Mouse (Mus musculus) heart, adult 2 months (tissue): ENCODE data around the gene Relt. TPM values are rescaled to one million over a fixed set of nuclear protein-coding genes. Genes with fewer than 3 reads are reported as not detected.

Source experiments
- DNase-seq, 2 experiments: peaks; one replicate each; pipeline ENCODE4 v3.0.0; 2021
- H3K27ac ChIP-seq: fragments of 200-600 bp; 2 replicates; pipeline ENCODE4 v1.8.1; 2022
- H3K27me3 ChIP-seq: fragments of 200-500 bp; 2 replicates; pipeline ENCODE4 v1.6.1; 2012; ENCODE audit warnings: mild to moderate bottlenecking, low read length, inconsistent platforms, mixed read lengths; ENCODE audit not compliant: control insufficient read depth, insufficient read depth
- H3K36me3 ChIP-seq: fragments of 200-500 bp; 2 replicates; pipeline ENCODE4 v1.6.1; 2012; ENCODE audit warnings: low read length, inconsistent platforms; ENCODE audit not compliant: control insufficient read depth, insufficient read depth
- H3K4me1 ChIP-seq: fragments of 200-500 bp; 2 replicates; pipeline ENCODE4 v1.6.1; 2011; ENCODE audit warnings: low read length; ENCODE audit not compliant: control insufficient read depth, insufficient read depth
- H3K4me3 ChIP-seq: fragments of 200-600 bp; 2 replicates; pipeline ENCODE4 v1.8.1; 2022
- H3K79me2 ChIP-seq: fragments of 200-500 bp; replicated peaks from 2 replicates; pipeline ENCODE4 v1.6.1; 2012; ENCODE audit warnings: mild to moderate bottlenecking, inconsistent platforms, low read length, moderate library complexity, mixed read lengths; ENCODE audit not compliant: control insufficient read depth, insufficient read depth
- H3K9ac ChIP-seq: fragments of 200-500 bp; 2 replicates; pipeline ENCODE4 v1.6.1; 2012; ENCODE audit warnings: low read depth, mild to moderate bottlenecking, control low read depth, inconsistent platforms, low read length, mixed read lengths
- CTCF ChIP-seq: fragments of 200-600 bp; IDR thresholded peaks from 2 replicates; pipeline ENCODE4 v1.8.1; 2022; ENCODE audit warnings: antibody characterized with exemption, mild to moderate bottlenecking, moderate library complexity
- EP300 ChIP-seq: fragments of 200-500 bp; IDR thresholded peaks from 2 replicates; pipeline ENCODE4 v1.6.1; 2011; ENCODE audit warnings: low read depth, low read length, control low read depth; ENCODE audit not compliant: insufficient read depth
- POLR2A ChIP-seq: fragments of 200-500 bp; IDR thresholded peaks from 2 replicates; pipeline ENCODE4 v1.6.1; 2011; ENCODE audit warnings: mild to moderate bottlenecking, low read depth, low read length, control low read depth; ENCODE audit not compliant: insufficient read depth
- WGBS: fragments of 180-500 bp; shearing (Covaris S2); methylation state at CpG from one replicate; pipeline ENCODE4 v1.1.7; 2018; 5-methylcytosine and 5-hydroxymethylcytosine counted together
- intact Hi-C: fragments of 180-260 bp; cut with DNase I; formaldehyde crosslinking; loops from one replicate; pipeline ENCODE4 v1.15.1; 2025
- long read RNA-seq: library from polyadenylated mRNA; stranded (forward); transcript quantifications from one replicate; pipeline ENCODE4 v2.0.0, GENCODE M21; 2021
- polyA plus RNA-seq: library from polyadenylated mRNA; depleted of rRNA; stranded (reverse); fragments of >200 nt; gene quantifications from 2 replicates; pipeline ENCODE4 v1.2.3, GENCODE M21; 2012; rRNA removed
- total RNA-seq, 2 experiments: library from RNA; stranded (reverse); gene quantifications; 2 replicates each; pipeline ENCODE4 v1.2.3; 2021

Gene Relt
- total RNA-seq (1 to 10 TPM; 4.6 to 5.5 TPM), polyA plus RNA-seq (6.4 and 7.2 TPM in 2 replicates)
- long read RNA-seq, transcript Relt-201 (11 exons, 2,851 nt): major isoform, 8 of 9 reads
- long read RNA-seq, partial matches to known transcripts: 0 of 9 reads
- long read RNA-seq, other reads (novel, unspliced or antisense): 1 of 9 reads

DNA sequence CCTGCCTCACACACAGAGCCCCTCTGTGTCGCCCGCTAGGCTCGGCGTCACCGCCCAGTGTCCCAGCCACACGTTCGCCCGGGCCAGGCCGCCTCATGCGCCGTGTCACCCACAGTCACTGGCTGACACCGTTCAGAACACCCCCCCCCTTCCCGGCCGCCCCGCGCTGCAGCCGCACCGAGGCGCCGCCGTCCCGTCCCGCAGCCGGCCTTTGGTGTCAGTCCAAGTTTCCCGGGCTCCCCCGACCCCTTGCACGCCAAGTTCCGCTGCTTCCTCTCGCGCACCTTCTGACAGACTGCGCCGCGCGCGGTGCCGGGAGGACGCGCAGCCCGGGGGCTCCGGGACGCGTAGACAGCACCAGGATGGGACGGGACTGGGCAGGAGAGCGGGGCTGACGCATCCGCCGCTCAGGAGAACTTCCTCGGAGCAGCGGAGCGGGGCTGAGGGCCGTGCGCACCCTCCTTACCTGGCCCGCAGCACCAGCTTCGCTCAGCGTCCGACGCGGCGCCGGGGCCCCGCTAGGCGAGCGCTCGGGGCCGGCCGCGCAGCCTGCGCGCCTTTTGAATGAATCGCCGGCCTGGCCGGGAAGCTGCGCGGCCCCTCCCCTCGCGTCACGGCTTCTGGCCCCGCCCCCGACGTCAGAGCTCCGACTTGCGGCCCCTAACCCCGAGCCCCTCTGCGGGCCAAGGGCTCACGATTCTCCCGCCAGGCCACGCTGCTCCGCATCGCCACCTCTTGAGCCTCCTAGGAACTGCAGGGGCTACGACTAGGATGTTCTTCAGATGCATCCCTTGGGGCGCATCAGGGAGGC, at the start of gene Relt:
Gene Relt (minus strand): TSS at position 619 of the 811 bp plus-strand sequence.
- H3K4me3 ChIP-seq: peak within 1 kb of the TSS; percentile 85
- H3K27me3 ChIP-seq: no peaks in the 10 kb centered on the region
- no peaks in the 10 kb centered on the region; the same call in none of the 2 replicates for H3K4me1 ChIP-seq
- TF ChIP-seq EP300: 0 out of 2 replicates have a peak, but pooled peaks have one; percentile 6
- TF ChIP-seq CTCF: peak; percentile 67
- 0 out of 2 replicates have a peak, but pooled peaks have one; percentile 43 for TF ChIP-seq POLR2A
- intact Hi-C loops: no loop called here
- under 1% methylated on average over 91 of the region's 91 CpGs for whole genome bisulfite sequencing
- peak within 1 kb of the TSS; percentile 84 for H3K9ac ChIP-seq
- H3K27ac ChIP-seq: peak within 1 kb of the TSS; percentile 74
- DNase-seq: peak; percentile 94 to 96
- no peaks in the 10 kb centered on the region for H3K36me3 ChIP-seq
- H3K79me2 ChIP-seq: no peaks in the 10 kb centered on the region

DNA sequence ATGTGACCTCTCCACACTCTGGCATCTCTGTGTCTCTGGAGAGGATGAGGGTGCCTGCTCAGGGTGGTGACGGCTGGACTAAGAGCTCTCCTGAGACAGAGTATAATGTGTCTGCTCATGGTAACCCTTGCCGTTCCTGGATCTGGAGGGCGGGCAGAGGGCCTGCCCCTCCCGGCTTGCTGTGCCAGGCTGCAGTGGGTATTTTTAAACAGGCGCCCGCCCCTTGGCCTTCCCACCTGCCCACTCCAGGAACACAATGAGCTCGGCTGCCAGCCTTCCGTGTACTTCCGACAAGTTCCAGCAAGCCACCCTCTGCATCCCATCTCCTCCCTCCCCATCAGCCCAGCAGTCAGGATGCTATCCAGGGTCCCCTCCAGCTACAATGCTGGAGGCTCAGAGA, 48.5 kb upstream of the Relt start:
- Histone ChIP-seq H3K4me3 (no peak overlapping the region), H3K9ac (no peak overlapping the region), H3K79me2 (no peaks in the 10 kb centered on the region), H3K36me3 (no peaks in the 10 kb centered on the region), H3K27ac (peak overlapping the region; percentile 68), H3K4me1 (peaks cover 22% of the 10 kb centered on the region), H3K27me3 (no peaks in the 10 kb centered on the region)
- TF ChIP-seq EP300 (0 out of 2 replicates have a peak, but pooled peaks have one; percentile 11), CTCF (no peak)
- WGBS: 31% methylated on average over 9 of the region's 9 CpGs
- DNase-seq: peak; percentile 57 to 70
- intact Hi-C loops: no loop called here

DNA sequence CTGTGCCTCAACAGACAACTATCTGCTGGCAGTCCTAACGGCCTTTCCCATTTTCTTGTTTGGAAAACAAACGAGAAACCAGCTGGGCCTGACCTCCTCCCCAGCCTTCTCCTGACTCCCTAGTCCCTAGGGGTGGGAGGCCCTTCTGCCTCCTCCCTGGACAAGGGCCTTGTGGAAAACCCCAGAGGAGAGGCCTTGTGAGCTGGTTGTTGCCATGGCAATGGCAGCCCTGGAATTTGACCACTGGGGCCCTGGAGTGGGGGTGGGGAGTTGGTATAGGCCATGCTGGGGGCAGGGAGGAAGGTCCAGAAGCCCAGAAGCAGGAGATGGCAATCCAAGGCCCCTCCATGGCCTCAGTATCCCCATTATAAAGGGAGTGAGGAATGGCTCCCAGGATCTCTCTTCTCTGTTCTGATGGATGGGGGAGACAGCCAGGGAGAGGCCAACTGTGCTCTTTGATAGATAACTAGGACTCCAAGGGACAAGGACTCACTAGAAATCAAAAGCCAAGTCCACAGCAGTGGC, 48.1 kb upstream of the Relt start:
- Histone ChIP-seq H3K4me1 (peaks cover 21% of the 10 kb centered on the region), H3K27ac (peak overlapping the region; percentile 68), H3K79me2 (no peaks in the 10 kb centered on the region), H3K4me3 (no peak overlapping the region), H3K9ac (no peak overlapping the region), H3K36me3 (no peaks in the 10 kb centered on the region), H3K27me3 (no peaks in the 10 kb centered on the region)
- TF ChIP-seq POLR2A (no peak), CTCF (no peak), EP300 (no peak)
- intact Hi-C loops: no loop called here
- DNase-seq: peak; percentile 51 to 62
- WGBS: 32% methylated on average over 2 of the region's 2 CpGs

DNA sequence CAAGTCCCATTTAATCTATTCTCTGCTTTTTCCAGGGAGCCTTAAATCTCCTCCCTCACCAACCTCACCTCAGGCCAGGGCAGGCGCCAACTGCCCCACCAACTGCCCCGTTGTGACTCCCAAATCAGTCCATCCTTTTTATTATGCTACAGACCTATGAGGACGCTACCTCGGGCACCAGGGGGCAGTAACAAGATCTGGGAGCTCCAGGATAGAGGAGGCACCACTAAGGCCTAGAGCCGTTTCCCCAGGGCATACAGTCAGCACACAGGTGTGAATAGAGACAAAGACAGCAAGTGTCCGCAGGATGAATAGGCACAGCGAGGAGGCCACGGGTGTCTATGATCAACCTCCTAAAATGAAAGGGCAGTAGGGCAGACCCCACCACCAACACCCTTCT, 45.3 kb upstream of the Relt start:
- Histone ChIP-seq H3K4me3 (no peak overlapping the region), H3K79me2 (0 out of 2 replicates have a peak, but pooled peaks cover 2% of the 10 kb centered on the region), H3K4me1 (peaks cover 20% of the 10 kb centered on the region), H3K27ac (peak overlapping the region; percentile 29), H3K27me3 (no peaks in the 10 kb centered on the region), H3K36me3 (no peaks in the 10 kb centered on the region), H3K9ac (0 out of 2 replicates have a peak overlapping the region, but pooled peaks have one; percentile 6)
- intact Hi-C loops: no loop called here
- DNase-seq: peak; percentile 55 to 59
- TF ChIP-seq CTCF (peak; percentile 68), POLR2A (no peak), EP300 (no peak)
- 37% methylated on average over 8 of the region's 8 CpGs for WGBS

DNA sequence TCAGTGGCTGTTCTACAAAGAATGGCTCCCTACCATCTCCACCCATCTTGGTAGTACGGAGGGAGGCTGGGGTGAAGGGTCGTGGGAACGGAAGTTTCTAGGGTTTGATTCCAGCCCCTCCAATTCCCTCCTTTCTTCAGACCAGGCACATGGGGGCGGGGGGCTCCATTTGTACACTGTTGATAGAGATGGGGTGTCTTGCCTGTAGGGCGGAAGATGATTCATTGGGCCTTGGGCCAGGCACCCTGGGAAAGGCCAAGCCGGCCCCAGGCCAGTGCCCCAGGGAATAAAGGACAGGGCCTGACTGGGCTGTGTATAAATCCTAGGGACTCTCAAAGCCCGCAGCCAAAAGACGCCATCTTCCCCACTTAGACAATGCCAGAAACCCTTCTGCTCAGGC, 44.8 kb upstream of the Relt start:
- intact Hi-C loops: no loop called here
- 0 out of 2 replicates have a peak overlapping the region, but pooled peaks have one; percentile 6 for H3K9ac ChIP-seq
- 0 out of 2 replicates have a peak, but pooled peaks cover 2% of the 10 kb centered on the region for H3K79me2 ChIP-seq
- H3K4me3 ChIP-seq: no peak overlapping the region
- 55% methylated on average over 8 of the region's 8 CpGs for WGBS
- H3K4me1 ChIP-seq: peaks cover 19% of the 10 kb centered on the region
- no peaks in the 10 kb centered on the region for H3K36me3 ChIP-seq
- peak overlapping the region; percentile 29 for H3K27ac ChIP-seq
- peak; percentile 72 to 74 for DNase-seq
- no peaks in the 10 kb centered on the region for H3K27me3 ChIP-seq
- TF ChIP-seq EP300 (no peak), POLR2A (no peak), CTCF (no peak)
